Mouse (Mus musculus) CH12.LX (cell line): ENCODE measurements around the gene Txn1. TPM values are rescaled to one million over a fixed set of nuclear protein-coding genes. Genes with fewer than 3 reads are reported as not detected.

Experiments
- DNase-seq: peaks from one replicate; pipeline ENCODE4 v3.0.0-alpha.2; 2013; ENCODE audit errors: extremely low read depth
- H3K27ac ChIP-seq: 2 replicates; pipeline ENCODE4 v1.5.1; 2012; ENCODE audit warnings: low read depth, mild to moderate bottlenecking, control low read depth, moderate library complexity; ENCODE audit not compliant: insufficient read depth
- H3K27me3 ChIP-seq: replicated peaks from 2 replicates; pipeline ENCODE3; 2012; ENCODE audit warnings: inconsistent platforms
- H3K36me3 ChIP-seq, 2 experiments: replicated peaks in 1 of 2; 2 replicates each; pipeline versions ENCODE3 to v1.6.1; 2012; ENCODE audit warnings: inconsistent platforms in 1 of 2, low read length in 1 of 2, mild to moderate bottlenecking in 1 of 2, mixed read lengths in 1 of 2, moderate library complexity in 1 of 2; ENCODE audit not compliant: control insufficient read depth in 1 of 2, insufficient read depth in 1 of 2
- H3K4me1 ChIP-seq, 2 experiments: 2 replicates each; pipeline ENCODE4 v1.6.1; 2012; ENCODE audit warnings: inconsistent platforms in 1 of 2, moderate library complexity in 1 of 2; ENCODE audit not compliant: insufficient read depth in 2 of 2, control insufficient read depth in 1 of 2
- H3K4me2 ChIP-seq: 2 replicates; pipeline ENCODE4 v1.6.1; 2012; ENCODE audit warnings: low read depth, mild to moderate bottlenecking, control low read depth; ENCODE audit not compliant: poor library complexity, insufficient read depth, severe bottlenecking
- H3K4me3 ChIP-seq, 3 experiments: fragments of 150-350 bp in 1 of 3; sonication (generic) in 1 of 3; replicated peaks in 1 of 3; 2 replicates each; pipeline versions ENCODE3 to v1.5.1; 2011 to 2012; ENCODE audit warnings: low read depth in 2 of 3, low read length in 2 of 3, mild to moderate bottlenecking in 2 of 3, moderate library complexity in 2 of 3, control low read depth in 1 of 3, improper control_type of control experiment in 1 of 3, inconsistent platforms in 1 of 3, mixed read lengths in 1 of 3; ENCODE audit not compliant: poor library complexity in 1 of 3
- H3K79me2 ChIP-seq: replicated peaks from 2 replicates; pipeline ENCODE4 v1.6.1; 2012; ENCODE audit warnings: mild to moderate bottlenecking, moderate library complexity; ENCODE audit not compliant: control insufficient read depth, poor library complexity, insufficient read depth, severe bottlenecking; ENCODE audit errors: extremely low read depth
- H3K9ac ChIP-seq: 2 replicates; pipeline ENCODE4 v1.6.1; 2012; ENCODE audit warnings: low read depth, mild to moderate bottlenecking, control low read depth, moderate library complexity; ENCODE audit not compliant: insufficient read depth
- H3K9me3 ChIP-seq: replicated peaks from 2 replicates; pipeline ENCODE3; 2012; ENCODE audit warnings: low read length, inconsistent platforms, mixed read lengths
- BHLHE40 ChIP-seq: IDR thresholded peaks from 2 replicates; pipeline ENCODE4 v1.6.1; 2011; ENCODE audit warnings: mild to moderate bottlenecking, low read depth, low read length, improper control_type of control experiment
- CTCF ChIP-seq, 2 experiments: IDR thresholded peaks in 1 of 2; conservative IDR thresholded peaks in 1 of 2; 2 replicates each; pipeline ENCODE4 v1.5.1; 2011 to 2012; ENCODE audit warnings: low read depth in 2 of 2, low read length in 2 of 2, improper control_type of control experiment in 1 of 2, inconsistent platforms in 1 of 2, mild to moderate bottlenecking in 1 of 2, moderate library complexity in 1 of 2
- E2F4 ChIP-seq: IDR thresholded peaks from 2 replicates; pipeline ENCODE4 v1.6.1; 2011; ENCODE audit warnings: low read depth, low read length, improper control_type of control experiment; ENCODE audit not compliant: insufficient replicate concordance
- GABPA ChIP-seq: IDR thresholded peaks from 2 replicates; pipeline ENCODE4 v1.6.1; 2012; ENCODE audit warnings: low read depth, low read length, improper control_type of control experiment, inconsistent platforms; ENCODE audit not compliant: insufficient replicate concordance
- HCFC1 ChIP-seq: IDR thresholded peaks from 2 replicates; pipeline ENCODE4 v1.6.1; 2012; ENCODE audit warnings: low read depth, mild to moderate bottlenecking, inconsistent platforms, low read length, improper control_type of control experiment
- IRF4 ChIP-seq: IDR thresholded peaks from 2 replicates; pipeline ENCODE4 v1.6.1; 2014; ENCODE audit warnings: low read depth, mild to moderate bottlenecking, inconsistent platforms, low read length, improper control_type of control experiment
- KAT2A ChIP-seq: IDR thresholded peaks from 2 replicates; pipeline ENCODE4 v1.6.1; 2012; ENCODE audit warnings: low read length, improper control_type of control experiment, inconsistent platforms; ENCODE audit not compliant: insufficient replicate concordance
- MAX ChIP-seq: IDR thresholded peaks from 2 replicates; pipeline ENCODE4 v1.6.1; 2011; ENCODE audit warnings: low read length, improper control_type of control experiment
- MAZ ChIP-seq: IDR thresholded peaks from 2 replicates; pipeline ENCODE4 v1.6.1; 2012; ENCODE audit warnings: low read depth, mild to moderate bottlenecking, inconsistent platforms, low read length, improper control_type of control experiment, moderate library complexity
- MEF2A ChIP-seq: IDR thresholded peaks from 2 replicates; pipeline ENCODE4 v1.6.1; 2014; ENCODE audit warnings: low read depth, mild to moderate bottlenecking, inconsistent platforms, low read length, improper control_type of control experiment, borderline replicate concordance
- MYC ChIP-seq: IDR thresholded peaks from 2 replicates; pipeline ENCODE4 v1.6.1; 2011; ENCODE audit warnings: low read depth, mild to moderate bottlenecking, improper control_type of control experiment, low read length
- RCOR1 ChIP-seq: conservative IDR thresholded peaks from 2 replicates; pipeline ENCODE4 v1.6.1; 2012; ENCODE audit warnings: low read depth, mild to moderate bottlenecking, inconsistent platforms, low read length, improper control_type of control experiment
- SMC3 ChIP-seq: IDR thresholded peaks from 2 replicates; pipeline ENCODE4 v1.6.1; 2011; ENCODE audit warnings: low read depth, low read length, improper control_type of control experiment
- TBP ChIP-seq: conservative IDR thresholded peaks from 2 replicates; pipeline ENCODE4 v1.6.1; 2011; ENCODE audit warnings: low read depth, low read length, improper control_type of control experiment
- ZC3H11A ChIP-seq: IDR thresholded peaks from 2 replicates; pipeline ENCODE4 v1.6.1; 2012; ENCODE audit warnings: low read depth, mild to moderate bottlenecking, inconsistent platforms, low read length, improper control_type of control experiment
- ZKSCAN1 ChIP-seq: IDR thresholded peaks from 2 replicates; pipeline ENCODE4 v1.6.1; 2012; ENCODE audit warnings: low read depth, inconsistent platforms, low read length, improper control_type of control experiment, borderline replicate concordance
- ZNF384 ChIP-seq: IDR thresholded peaks from 2 replicates; pipeline ENCODE4 v1.6.1; 2012; ENCODE audit warnings: low read depth, low read length, improper control_type of control experiment, inconsistent platforms
- dilution Hi-C: fragments of 300-500 bp; cut with MboI; formaldehyde crosslinking; loops from 2 replicates; pipeline ENCODE4 v1.14.3; 2020; ENCODE audit warnings: low sequenced_read_pairs; ENCODE audit not compliant: extremely low pct_unique_long_range_greater_than_20kb, extremely low pct_ligation_motif_present
- in situ Hi-C: fragments of 300-500 bp; cut with MboI; formaldehyde crosslinking; loops from 3 replicates; pipeline ENCODE4 v1.14.3; 2019; ENCODE audit warnings: low sequenced_read_pairs, low pct_ligation_motif_present, low pct_unique_long_range_greater_than_20kb, mixed read lengths
- polyA plus RNA-seq: library from polyadenylated mRNA; unstranded; fragments of >175 nt; gene quantifications from 2 replicates; pipeline ENCODE4 v1.2.1, GENCODE M21; 2012; ENCODE audit warnings: low read depth; ENCODE audit not compliant: insufficient read length
- total RNA-seq, 2 experiments: library from RNA; depleted of rRNA; stranded (reverse); fragments of 300-350 nt in 1 of 2; fragments of >200 nt in 1 of 2; gene quantifications; 2 replicates each; pipeline ENCODE4 v1.2.3; 2012 to 2014

Gene Txn1
- total and polyA plus RNA-seq, 3 experiments = 438 to 809 (median 472) TPM

GRCm38 (mm10) chr4:57895902-57896301, 60.3 kb downstream of the Txn1 start:
- dilution Hi-C loops = no loop called here
- Histone ChIP-seq H3K4me3 (no peak overlapping the region), H3K4me1 (no peaks in the 10 kb centered on the region), H3K27me3 (no peaks in the 10 kb centered on the region), H3K4me2 (no peak overlapping the region), H3K27ac (no peak overlapping the region), H3K79me2 (no peaks in the 10 kb centered on the region), H3K36me3 (no peaks in the 10 kb centered on the region), H3K9me3 (no peaks in the 10 kb centered on the region), H3K9ac (no peak overlapping the region)
- in situ Hi-C loops = no loop called here
- no peak for DNase-seq
- TF ChIP-seq CTCF (conservative IDR thresholded peaks at IDR 0.05 in 1 of 2, IDR thresholded peaks at IDR 0.05 in 1 of 2; ENCODE audit: low read depth in 2 of 2, low read length in 2 of 2) (no peak), ZC3H11A (no peak), TBP (no peak), ZKSCAN1 (no peak), BHLHE40 (no peak), GABPA (no peak), SMC3 (no peak), MYC (no peak), HCFC1 (no peak)

DNA sequence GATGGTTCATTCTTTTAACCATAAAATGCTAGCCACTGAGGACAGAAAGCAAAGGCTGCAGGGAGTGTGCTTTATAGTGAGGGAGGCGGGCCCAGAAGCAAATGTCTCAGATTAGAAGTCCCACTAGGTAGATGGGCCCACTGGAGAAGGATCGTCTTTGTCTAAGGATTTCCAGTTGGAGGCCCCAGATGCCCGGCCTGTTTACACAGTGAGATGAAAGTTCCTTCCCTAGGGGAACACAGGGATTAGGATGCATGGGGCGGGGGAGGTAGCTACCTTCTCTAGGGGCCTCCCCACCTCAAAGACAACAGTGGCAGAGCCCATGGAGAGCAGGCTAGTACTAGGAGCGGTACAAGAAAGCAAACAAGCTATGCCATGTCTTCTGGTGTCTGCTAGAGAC, 61.1 kb downstream of the Txn1 start:
- dilution Hi-C loops (no loop called here), in situ Hi-C loops (no loop called here)
- H3K27ac ChIP-seq = no peak overlapping the region
- no peaks in the 10 kb centered on the region for H3K36me3 ChIP-seq
- H3K9me3 ChIP-seq = peaks cover 3% of the 10 kb centered on the region
- H3K27me3 ChIP-seq = no peaks in the 10 kb centered on the region
- no peak for TF ChIP-seq MAZ
- no peak for TF ChIP-seq MEF2A
- TF ChIP-seq KAT2A = no peak
- TF ChIP-seq RCOR1 = no peak
- no peak for TF ChIP-seq IRF4
- no peak for TF ChIP-seq ZNF384
- no peak for TF ChIP-seq GABPA
- no peak for TF ChIP-seq MAX
- TF ChIP-seq E2F4 = no peak
- DNase-seq = no peak
- H3K4me1 ChIP-seq = no peaks in the 10 kb centered on the region; a peak in 1 of 4 replicates
- H3K9ac ChIP-seq = no peak overlapping the region
- H3K4me2 ChIP-seq = no peak overlapping the region
- H3K79me2 ChIP-seq = no peaks in the 10 kb centered on the region
- H3K4me3 ChIP-seq = no peak overlapping the region

Other genes starting within 250 kb of the Txn1 start
- 0.17 and 0.25 TPM in 2 replicates for gene Akap2, start 238.8 kb downstream of the Txn1 start, total RNA-seq (2012; rRNA removed)
- gene Akap2, start 238.8 kb downstream of the Txn1 start, total RNA-seq (2014; rRNA removed) = 0.04 TPM in 1 of 2 replicates, not detected in the other
- gene Akap2, start 238.8 kb downstream of the Txn1 start, polyA plus RNA-seq = 0.40 TPM in 1 of 2 replicates, not detected in the other
- not detected in 2 replicates for gene D630039A03Rik, start 40.1 kb downstream of the Txn1 start, total RNA-seq (2012; rRNA removed)
- gene D630039A03Rik, start 40.1 kb downstream of the Txn1 start, total RNA-seq (2014; rRNA removed) = not detected in 2 replicates
- gene D630039A03Rik, start 40.1 kb downstream of the Txn1 start, polyA plus RNA-seq = not detected in 2 replicates
- gene Txndc8, start 52.7 kb upstream of the Txn1 start, total RNA-seq (2012; rRNA removed) = not detected in 2 replicates
- not detected in 2 replicates for gene Txndc8, start 52.7 kb upstream of the Txn1 start, total RNA-seq (2014; rRNA removed)
- not detected in 2 replicates for gene Txndc8, start 52.7 kb upstream of the Txn1 start, polyA plus RNA-seq